Mouse (Mus musculus) layer of hippocampus, postnatal 25 days (tissue): Measurements from ENCODE around the gene Dusp14. TPM values are rescaled to one million over a fixed set of nuclear protein-coding genes. Genes with fewer than 3 reads are reported as not detected.
A peak's percentile ranks its signal among the peaks of the same experiment; 100 is the strongest.

Experiments
- DNase-seq, 2 experiments: peaks; one replicate each; pipeline ENCODE4 v3.0.0; 2022; ENCODE audit warnings: mixed read lengths in 2 of 2, low spot score in 1 of 2; ENCODE audit errors: extremely low spot score in 1 of 2
- total RNA-seq, 2 experiments: library from RNA; stranded (reverse); gene quantifications; 2 replicates each; pipeline ENCODE4 v1.2.3; 2021

The Dusp14 gene
- total RNA-seq = 10 to 100 TPM; 31.0 to 35.4 TPM

GRCm38 (mm10) chr11:84069034-84069370 is at the start of gene Dusp14:
TSS of gene Dusp14 (minus strand) at chr11:84069261.
- DNase-seq = no peak

DNA sequence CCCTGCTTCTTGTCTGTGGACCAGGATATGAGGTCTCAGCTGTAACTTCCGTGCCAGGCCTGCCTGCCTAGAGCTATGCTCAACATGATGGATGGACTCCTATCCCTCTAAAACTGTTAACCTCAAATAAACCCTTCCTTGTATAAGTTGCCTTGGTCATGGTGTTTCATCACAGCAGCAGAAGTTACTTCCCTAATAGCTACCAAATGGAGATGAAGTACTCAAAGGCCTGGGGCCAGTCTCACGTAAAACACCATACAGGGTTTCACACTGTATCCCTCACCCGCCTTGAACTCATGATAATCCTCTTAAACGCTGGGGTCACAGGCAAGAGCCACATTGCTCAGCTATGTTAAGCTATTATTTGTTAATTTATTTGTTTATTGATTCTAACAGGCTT is 48.4 kb upstream of the Dusp14 start:
- no peak for DNase-seq

DNA sequence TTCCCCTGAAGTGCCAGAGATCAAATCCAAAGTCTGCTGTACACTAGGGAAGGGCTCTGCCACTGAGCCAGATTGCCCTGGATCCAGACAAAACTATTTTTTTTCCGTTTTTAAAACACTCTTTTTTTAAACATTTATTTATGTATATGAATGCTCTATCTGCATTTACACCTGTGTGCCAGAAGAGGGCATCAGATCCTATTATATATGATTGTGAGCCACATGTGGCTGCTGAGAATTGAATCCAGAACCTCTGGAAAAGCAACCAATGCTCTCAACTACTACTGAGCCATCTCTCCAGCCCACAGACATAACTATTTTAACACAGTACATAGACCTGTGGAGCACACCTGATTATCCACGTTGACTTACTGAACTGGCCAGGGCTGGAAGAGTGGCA is 47.2 kb upstream of the Dusp14 start:
- no peak for DNase-seq

DNA sequence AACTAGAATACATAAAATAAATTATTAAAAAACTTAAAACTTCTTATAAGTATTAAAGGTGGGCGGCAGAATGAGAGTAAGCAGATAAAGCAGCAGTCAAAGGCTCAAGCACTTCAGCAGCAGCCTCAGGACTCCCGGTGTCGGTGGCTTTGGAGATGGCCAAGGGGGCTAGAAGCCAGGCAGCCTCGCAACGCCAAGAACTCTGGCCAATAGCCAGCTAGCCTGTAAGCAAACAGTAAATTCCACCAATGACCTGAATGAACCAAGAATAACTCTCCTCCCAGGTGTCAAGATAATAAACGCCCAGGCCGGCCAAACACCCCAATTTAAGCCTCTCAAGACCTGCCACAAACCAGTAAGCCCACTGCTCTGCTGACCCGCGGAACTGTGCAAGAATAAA is 46.6 kb upstream of the Dusp14 start:
- no peak for DNase-seq

- DNase-seq = no peak
Observed at GRCm38 (mm10) chr11:84113623-84114022, 44.6 kb upstream of the Dusp14 start.

DNA sequence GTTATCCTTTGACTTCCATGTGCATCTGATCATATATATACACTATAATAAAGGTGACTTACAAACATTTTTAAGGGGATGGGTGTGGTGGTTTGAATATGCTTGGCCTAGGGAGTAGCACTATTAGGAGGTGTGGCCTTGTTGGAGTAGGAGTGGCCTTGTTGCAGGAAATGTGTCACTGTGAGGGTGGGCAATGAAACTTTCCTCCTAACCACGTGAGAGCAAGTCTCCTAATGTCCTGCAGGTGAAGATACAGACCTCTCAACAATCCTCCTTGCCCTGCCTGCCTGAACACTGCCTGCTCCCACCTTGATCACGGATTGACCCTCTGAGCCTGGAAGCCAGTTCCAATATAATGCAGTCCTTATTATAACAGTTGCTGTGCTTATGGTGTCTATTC is 38.1 kb upstream of the Dusp14 start:
- no peak for DNase-seq

- DNase-seq = no peak
Observed at GRCm38 (mm10) chr11:84104036-84104435, 35.0 kb upstream of the Dusp14 start.

GRCm38 (mm10) chr11:84101182-84101581 is 32.1 kb upstream of the Dusp14 start:
- DNase-seq = no peak

DNA sequence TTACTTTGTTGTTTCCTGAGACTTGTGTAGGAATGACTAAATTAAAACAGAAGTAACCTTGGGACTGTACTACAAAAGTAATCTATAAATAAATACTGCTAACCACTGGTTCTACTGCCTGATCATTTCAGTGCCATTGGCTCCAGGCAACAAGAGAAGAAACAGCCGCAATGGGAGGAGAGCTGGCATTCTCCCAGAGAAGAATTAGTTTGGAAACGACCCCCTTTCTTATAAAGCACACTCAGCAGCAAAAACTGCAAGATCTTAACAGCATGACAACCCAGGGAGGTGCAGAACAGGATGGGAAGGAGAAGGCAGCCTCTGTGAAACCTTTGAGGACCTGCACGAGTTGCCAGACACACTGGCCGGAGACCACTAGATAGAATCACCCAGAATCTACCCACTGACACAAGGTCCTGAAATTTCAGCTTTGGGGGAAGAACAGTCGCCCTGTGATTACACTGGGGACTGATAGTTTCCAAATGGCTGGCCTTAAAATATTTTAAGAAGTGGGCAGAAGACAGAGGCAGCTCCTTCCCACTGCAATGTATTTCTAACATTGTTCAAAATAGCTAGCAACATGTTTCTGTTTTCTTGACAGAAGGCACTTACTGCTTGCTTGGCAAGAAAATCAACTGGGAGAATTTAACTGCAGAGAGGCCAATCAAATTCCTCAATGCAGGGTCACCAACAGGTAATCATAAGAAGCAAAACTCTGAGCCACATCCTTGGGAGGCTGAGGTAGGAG is 28.4 kb upstream of the Dusp14 start:
- DNase-seq = no peak

GRCm38 (mm10) chr11:84095084-84095483 is 26.0 kb upstream of the Dusp14 start:
- DNase-seq = no peak

GRCm38 (mm10) chr11:84090572-84090971 is 21.5 kb upstream of the Dusp14 start:
- DNase-seq = no peak

DNA sequence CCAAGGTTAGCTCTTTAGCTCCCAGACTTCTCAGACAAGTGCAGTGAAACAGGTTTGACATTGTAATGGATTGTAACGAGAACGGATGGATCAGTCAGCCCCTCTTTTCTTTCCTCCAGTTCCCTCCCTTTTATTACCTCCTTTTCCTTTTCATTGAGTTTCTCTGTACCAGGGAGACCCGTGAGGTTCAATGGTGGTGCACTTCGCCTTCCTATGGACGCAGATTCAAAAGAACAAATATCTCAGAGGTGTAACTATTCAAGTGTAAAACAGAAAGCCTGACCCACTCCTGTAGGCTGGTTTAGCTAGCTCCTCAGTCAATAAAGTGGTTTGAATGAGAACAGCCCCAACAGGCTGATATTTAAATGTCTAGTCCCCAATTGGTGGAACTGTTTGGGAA is 12.8 kb upstream of the Dusp14 start:
- no peak for DNase-seq

- DNase-seq = no peak
Observed at GRCm38 (mm10) chr11:84080327-84080726, 11.3 kb upstream of the Dusp14 start.

DNA sequence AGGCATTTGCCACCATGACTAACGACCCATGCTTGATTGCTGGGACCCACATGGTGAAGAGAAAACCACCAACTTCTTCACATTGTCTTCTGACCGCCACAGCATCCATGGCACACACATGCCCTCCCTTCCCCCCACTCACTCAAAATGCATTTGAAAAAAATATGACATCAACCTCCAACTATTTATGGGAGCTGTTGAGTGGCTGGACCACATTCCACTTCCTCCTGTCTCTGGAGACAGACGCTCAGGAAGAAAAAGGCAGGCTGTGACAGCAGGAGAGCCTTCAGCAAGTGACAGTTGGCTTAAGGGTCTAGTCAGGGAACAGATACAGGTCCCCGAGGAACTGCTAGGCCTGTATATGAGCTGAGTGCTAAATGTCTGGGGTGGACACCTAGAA is 10.8 kb upstream of the Dusp14 start:
- DNase-seq = no peak

DNA sequence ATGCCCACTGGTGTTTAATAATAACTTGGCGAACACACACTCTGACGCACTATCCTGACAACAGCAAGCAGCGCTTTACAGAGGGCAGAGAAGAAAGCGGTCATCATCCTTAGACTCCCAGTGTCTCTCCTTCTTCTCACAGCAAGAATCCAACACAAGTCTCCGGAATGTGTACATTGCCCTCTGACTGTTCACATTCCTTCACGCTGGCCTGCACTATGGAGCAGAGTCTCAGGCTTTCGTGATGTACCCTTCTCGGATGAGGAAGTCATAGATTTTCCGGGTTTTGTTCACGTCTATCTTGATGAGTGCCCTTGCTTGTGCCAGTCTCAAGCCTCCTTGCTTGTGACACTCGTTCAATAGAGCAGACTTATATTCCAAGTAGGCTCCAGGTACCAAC is 10.3 kb upstream of the Dusp14 start:
- no peak for DNase-seq

- DNase-seq = no peak
Observed at GRCm38 (mm10) chr11:84078601-84079000, 9.5 kb upstream of the Dusp14 start.

DNA sequence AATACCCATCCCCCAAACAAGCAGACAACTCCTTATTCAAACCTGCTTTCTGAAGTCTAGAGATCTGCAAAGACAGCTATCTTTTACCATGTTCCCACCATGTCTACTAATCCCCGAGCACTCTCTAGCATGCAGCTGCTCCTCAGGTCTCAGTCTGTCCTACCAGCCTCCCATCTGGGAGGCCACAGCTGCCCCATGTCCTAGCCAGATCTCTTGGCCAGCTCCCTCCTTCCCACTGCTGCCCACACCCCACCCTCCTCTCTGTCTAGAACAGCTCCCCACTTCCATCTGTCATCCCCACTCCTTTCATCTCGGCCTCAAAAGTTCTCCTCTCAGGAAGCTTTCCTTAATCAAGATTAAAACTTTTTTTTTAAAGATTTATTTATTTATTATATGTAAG is 7.9 kb upstream of the Dusp14 start:
- DNase-seq = no peak

DNA sequence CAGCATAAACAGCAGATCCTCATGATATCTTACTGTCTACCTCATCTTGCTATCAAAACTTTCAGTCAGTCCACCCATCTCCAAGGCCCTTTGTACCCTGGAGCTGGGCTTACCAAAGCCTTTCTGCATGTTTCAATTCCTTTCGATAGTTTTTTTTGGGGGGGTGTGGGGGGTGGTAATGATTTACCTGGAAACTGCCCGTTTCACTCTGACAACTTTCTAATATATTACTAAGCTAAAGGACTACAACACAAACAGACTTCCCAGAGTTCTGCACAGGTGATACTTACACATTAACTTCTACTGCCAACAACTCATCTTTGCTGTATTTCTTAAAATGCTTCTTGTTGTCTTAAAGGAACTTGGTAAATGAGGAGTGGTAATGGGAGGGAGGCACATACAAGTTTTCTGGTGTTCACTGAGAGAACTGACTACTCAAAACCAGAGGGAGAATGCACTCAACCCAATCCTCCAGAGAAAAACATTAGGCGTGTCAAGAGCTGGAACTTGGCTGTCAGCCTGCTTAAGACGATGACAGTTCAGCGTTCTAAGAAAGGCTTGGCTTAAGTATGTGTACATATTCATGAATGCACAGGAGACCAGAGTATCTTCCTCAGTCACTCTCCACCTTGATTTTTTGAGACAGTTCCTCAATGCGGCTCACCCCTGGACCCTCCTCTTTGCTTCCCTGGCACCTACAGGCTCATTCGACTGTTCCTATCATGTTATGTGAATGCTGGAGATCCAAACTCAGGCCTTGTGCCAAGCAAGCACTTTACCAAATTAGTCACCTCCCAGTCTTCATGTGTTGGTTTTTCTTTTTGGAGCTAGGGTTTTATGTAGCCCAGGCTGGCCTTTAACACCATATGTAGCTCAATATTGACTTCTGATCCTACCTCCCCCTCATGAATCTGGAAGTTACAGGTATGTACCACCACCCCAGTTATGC is 5.0 kb upstream of the Dusp14 start:
- no peak for DNase-seq

DNA sequence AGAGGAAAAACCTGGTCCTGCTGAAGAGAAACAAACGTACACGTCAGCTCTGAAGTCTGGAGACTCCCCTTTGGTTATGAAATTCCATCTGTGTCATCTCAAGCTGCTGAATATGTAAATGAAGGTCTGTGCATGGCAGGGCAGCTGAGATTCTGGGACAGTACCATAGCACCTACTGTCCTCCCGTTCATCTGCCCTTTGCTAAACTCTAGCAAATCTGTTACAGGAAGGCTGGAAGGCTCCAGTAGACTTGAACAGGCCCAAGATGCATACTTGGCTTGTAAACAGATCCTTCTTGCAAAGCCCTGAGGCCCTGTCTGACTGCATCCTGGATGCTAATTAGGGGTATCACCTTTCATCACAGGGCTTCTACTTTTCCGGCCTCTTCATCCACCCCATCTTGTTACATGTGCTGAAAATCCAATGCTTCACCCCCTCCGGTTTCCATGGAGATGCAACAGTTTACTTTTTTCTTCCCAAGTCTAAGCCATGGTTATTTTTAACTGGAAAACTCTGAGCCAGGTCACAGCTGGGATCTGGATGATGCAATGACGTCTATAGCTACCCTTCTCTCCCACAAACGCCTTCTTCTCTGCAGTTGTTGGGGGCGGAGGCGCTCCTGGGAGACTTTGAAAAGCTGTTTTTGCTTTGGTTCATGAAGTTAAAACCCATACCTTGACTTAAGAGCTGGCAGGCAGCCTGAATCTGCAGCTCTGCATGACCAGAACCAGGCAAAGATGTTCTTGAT is 4.0 kb upstream of the Dusp14 start:
- no peak for DNase-seq

DNA sequence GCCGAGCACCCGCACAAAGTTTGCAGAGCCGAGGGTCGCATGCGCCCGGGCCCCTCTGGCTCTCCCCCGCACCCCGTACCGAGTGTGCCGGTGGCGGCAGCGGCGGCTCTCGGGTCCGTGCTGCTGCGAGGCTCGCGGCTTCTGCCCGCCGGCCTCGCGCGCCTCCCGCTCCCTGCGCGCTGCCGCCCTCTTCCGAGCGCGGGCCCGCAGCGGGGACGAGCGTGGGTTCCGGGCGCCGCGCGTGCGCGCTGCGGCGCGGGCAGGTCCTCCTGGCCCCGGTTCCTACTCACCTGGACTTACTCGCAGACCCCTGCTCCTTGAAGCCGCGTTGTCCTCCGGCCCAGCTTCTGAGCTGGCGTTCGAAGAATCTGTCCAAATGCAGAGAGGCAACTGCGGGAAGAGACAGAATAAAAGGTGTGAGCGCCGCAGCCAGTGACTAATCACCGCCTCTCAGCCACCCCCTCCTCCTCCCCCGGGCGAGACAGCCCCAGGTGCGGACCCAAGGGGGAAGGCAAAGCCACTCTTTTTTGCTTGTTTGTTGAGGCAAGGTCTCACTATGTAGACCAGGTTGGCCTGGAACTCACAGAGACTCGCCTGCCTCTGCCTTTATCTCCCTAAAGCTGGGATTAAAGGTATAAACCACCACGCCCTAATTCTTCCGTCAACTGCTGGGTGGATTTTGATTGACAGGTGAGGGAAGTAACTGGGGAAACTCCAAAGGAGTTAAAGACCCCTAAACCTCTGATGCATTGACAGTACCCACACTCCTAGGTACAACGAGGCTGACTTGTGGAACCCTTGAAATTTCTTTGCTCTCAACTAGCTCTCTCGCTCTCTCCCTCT is 649 bp downstream of the Dusp14 start:
- DNase-seq = peak; percentile 56 to 57
